Mouse (Mus musculus) intestine, postnatal 0 days (tissue): ENCODE data around the gene Slc34a2. TPM values are rescaled to one million over a fixed set of nuclear protein-coding genes. Genes with fewer than 3 reads are reported as not detected.

Experiments
- ATAC-seq: fragments of 200-750 bp; cut with Nextera tagmentation; 2 replicates; pipeline ENCODE4 v1.8.0; 2017; ENCODE audit warnings: mild to moderate bottlenecking, moderate TSS enrichment, moderate library complexity
- H3K27ac ChIP-seq: fragments of 300-500 bp; sonication (generic); 2 replicates; pipeline ENCODE4 v1.5.1; 2014; ENCODE audit warnings: mild to moderate bottlenecking, low read depth, low read length, moderate library complexity
- H3K27me3 ChIP-seq: fragments of 300-500 bp; sonication (generic); replicated peaks from 2 replicates; pipeline ENCODE4 v1.6.1; 2014; ENCODE audit warnings: low read length, mixed read lengths; ENCODE audit not compliant: control insufficient read depth, insufficient read depth
- H3K36me3 ChIP-seq: fragments of 300-500 bp; sonication (generic); 2 replicates; pipeline ENCODE4 v1.6.1; 2014; ENCODE audit warnings: mild to moderate bottlenecking, moderate library complexity; ENCODE audit not compliant: control insufficient read depth, insufficient read depth
- H3K4me1 ChIP-seq: fragments of 300-500 bp; sonication (generic); replicated peaks from 2 replicates; pipeline ENCODE4 v1.6.1; 2014; ENCODE audit warnings: antibody characterized with exemption, low read length, mixed read lengths; ENCODE audit not compliant: control insufficient read depth, insufficient read depth
- H3K4me2 ChIP-seq: fragments of 300-500 bp; sonication (generic); replicated peaks from 2 replicates; pipeline ENCODE4 v1.6.1; 2014; ENCODE audit warnings: low read depth, mild to moderate bottlenecking, moderate library complexity
- H3K4me3 ChIP-seq: fragments of 300-500 bp; sonication (generic); 2 replicates; pipeline ENCODE4 v1.5.1; 2014; ENCODE audit warnings: low read depth, low read length
- H3K9ac ChIP-seq: fragments of 300-500 bp; sonication (generic); 2 replicates; pipeline ENCODE4 v1.6.1; 2014; ENCODE audit warnings: mild to moderate bottlenecking, low read depth, low read length
- H3K9me3 ChIP-seq: fragments of 300-500 bp; sonication (generic); 2 replicates; pipeline ENCODE4 v1.6.1; 2016; ENCODE audit warnings: mixed run types; ENCODE audit not compliant: control insufficient read depth
- CTCF ChIP-seq: sonication (generic); IDR thresholded peaks from 2 replicates; pipeline ENCODE4 v1.5.1; 2016; ENCODE audit warnings: low read depth, mild to moderate bottlenecking, control low read depth, antibody characterized with exemption, moderate library complexity
- WGBS: fragments of 180-500 bp; shearing (Covaris S2); extraction: QIAGEN DNeasy Blood & Tissue Kit; methylation state at CpG from one replicate; pipeline ENCODE4 v1.1.7; 2014; 5-methylcytosine and 5-hydroxymethylcytosine counted together
- polyA plus RNA-seq: library from polyadenylated mRNA; unstranded; fragments of >200 nt; fragmentation: Nextera tagmentation; extraction: Ambion mirVana; gene quantifications from 2 replicates; pipeline ENCODE4 v1.2.1, GENCODE M21; 2015

Slc34a2 gene
- polyA plus RNA-seq: 132 and 161 TPM in 2 replicates

GRCm38 (mm10) chr5:53037781-53038180, at the start of gene Slc34a2:
TSS of gene Slc34a2 (plus strand) at chr5:53038081.
- ATAC-seq: no peak
- 91% methylated on average over 3 of the region's 3 CpGs for WGBS

GRCm38 (mm10) chr5:52990687-52991341, 47.1 kb upstream of the Slc34a2 start:
- Histone ChIP-seq H3K9me3 (no peaks in the 10 kb centered on the region), H3K36me3 (no peaks in the 10 kb centered on the region), H3K9ac (no peak overlapping the region), H3K4me3 (no peak overlapping the region), H3K4me2 (peak overlapping the region; percentile 46; the same call in 1 of the 2 replicates), H3K4me1 (peaks cover 6% of the 10 kb centered on the region; the same call in 1 of the 2 replicates), H3K27ac (peak overlapping the region; percentile 74), H3K27me3 (no peaks in the 10 kb centered on the region)
- WGBS: 25% methylated on average over 8 of the region's 8 CpGs
- peak; percentile 22; the same call in 1 of the 2 replicates for TF ChIP-seq CTCF
- peak; percentile 79 for ATAC-seq

More at GRCm38 (mm10) chr5:53037781-53038180, at the start of gene Slc34a2:
- H3K36me3 ChIP-seq: no peaks in the 10 kb centered on the region
- H3K4me3 ChIP-seq: no peak within 1 kb of the TSS
- no peak within 1 kb of the TSS for H3K4me2 ChIP-seq
- H3K9me3 ChIP-seq: no peaks in the 10 kb centered on the region
- no peak within 1 kb of the TSS for H3K27ac ChIP-seq
- peaks cover 9% of the 10 kb centered on the region for H3K4me1 ChIP-seq
- H3K9ac ChIP-seq: no peak within 1 kb of the TSS
- H3K27me3 ChIP-seq: no peaks in the 10 kb centered on the region
- no peak for TF ChIP-seq CTCF

- no peak for TF ChIP-seq CTCF
- H3K9ac ChIP-seq: peak overlapping the region; percentile 13; the same call in 1 of the 2 replicates
- WGBS: 59% methylated on average over 11 of the region's 11 CpGs
- peak overlapping the region; percentile 74 for H3K27ac ChIP-seq
- H3K9me3 ChIP-seq: no peaks in the 10 kb centered on the region
- ATAC-seq: no peak
- peak overlapping the region; percentile 46 for H3K4me2 ChIP-seq
- no peaks in the 10 kb centered on the region for H3K36me3 ChIP-seq
- peaks cover 6% of the 10 kb centered on the region; the same call in 1 of the 2 replicates for H3K4me1 ChIP-seq
- peak overlapping the region; percentile 5; the same call in 1 of the 2 replicates for H3K4me3 ChIP-seq
- H3K27me3 ChIP-seq: no peaks in the 10 kb centered on the region
These were observed 45.5 kb upstream of the Slc34a2 start for GRCm38 (mm10) chr5:52992210-52992897.

- Histone ChIP-seq H3K36me3 (no peaks in the 10 kb centered on the region), H3K27me3 (no peaks in the 10 kb centered on the region), H3K4me3 (no peak overlapping the region), H3K4me1 (peaks cover 6% of the 10 kb centered on the region; the same call in 1 of the 2 replicates), H3K4me2 (peak overlapping the region; percentile 46), H3K9me3 (no peaks in the 10 kb centered on the region), H3K27ac (peak overlapping the region; percentile 68), H3K9ac (peak overlapping the region; percentile 18; the same call in 1 of the 2 replicates)
- no peak for TF ChIP-seq CTCF
- 54% methylated on average over 12 of the region's 12 CpGs for WGBS
- ATAC-seq: no peak
These were observed 44.2 kb upstream of the Slc34a2 start for GRCm38 (mm10) chr5:52993490-52994282.

GRCm38 (mm10) chr5:52995461-52995860, 42.4 kb upstream of the Slc34a2 start:
- Histone ChIP-seq H3K9me3 (no peaks in the 10 kb centered on the region), H3K4me2 (no peak overlapping the region), H3K36me3 (no peaks in the 10 kb centered on the region), H3K9ac (no peak overlapping the region), H3K4me3 (no peak overlapping the region), H3K27me3 (no peaks in the 10 kb centered on the region), H3K4me1 (peaks cover 6% of the 10 kb centered on the region; the same call in 1 of the 2 replicates), H3K27ac (peak overlapping the region; percentile 68)
- WGBS: 72% methylated on average over 4 of the region's 4 CpGs
- no peak for TF ChIP-seq CTCF
- ATAC-seq: no peak
